Mouse (Mus musculus): Measurements from ENCODE around the gene Tacc2.

- no peak for TF ChIP-seq POLR2A (IDR thresholded peaks at IDR 0.05; ENCODE audit: low read depth, low read length)
- TF ChIP-seq CTCF (conservative IDR thresholded peaks at IDR 0.05; ENCODE audit: insufficient read depth, insufficient read length, low read depth, low read length) = no peak
Measured at GRCm38 (mm10) chr7:130662869-130663268, 85.6 kb downstream of the Tacc2 start.

All from kidney, adult 2 months (tissue).